Mouse (Mus musculus): ENCODE results near the gene Pdf. TPM values are rescaled to one million over a fixed set of nuclear protein-coding genes. Genes with fewer than 3 reads are reported as not detected.
"Not testable (repeated sequence)": the region's sequence is repeated elsewhere in the genome, so short reads cannot be mapped to it uniquely, and the experiment has no call there.

The Pdf gene
- polyA plus RNA-seq, 3 experiments from 2014 or later: 1.2 to 5.6 (median 3.0) TPM

DNA sequence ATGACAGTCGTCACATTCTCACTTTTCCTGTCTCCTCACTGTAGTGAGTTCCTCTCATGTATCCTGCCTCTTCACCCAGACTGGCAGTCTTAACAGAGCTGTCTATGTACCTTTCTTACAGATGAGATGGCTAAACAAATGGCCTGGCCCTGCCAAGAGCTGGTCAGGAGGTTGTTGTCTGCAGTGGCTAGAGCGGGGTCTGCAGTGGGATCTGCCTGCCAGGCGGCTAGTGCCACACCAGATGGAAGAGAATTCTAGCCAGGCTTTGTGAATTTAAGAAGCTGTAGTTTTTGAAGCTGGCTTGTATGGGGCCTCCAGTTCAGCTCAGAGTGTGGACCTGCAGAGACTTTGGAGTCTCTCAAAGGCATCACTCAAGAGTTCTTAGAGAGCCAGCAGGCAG lies 12.8 kb downstream of the Pdf start:
- no peak for ATAC-seq

DNA sequence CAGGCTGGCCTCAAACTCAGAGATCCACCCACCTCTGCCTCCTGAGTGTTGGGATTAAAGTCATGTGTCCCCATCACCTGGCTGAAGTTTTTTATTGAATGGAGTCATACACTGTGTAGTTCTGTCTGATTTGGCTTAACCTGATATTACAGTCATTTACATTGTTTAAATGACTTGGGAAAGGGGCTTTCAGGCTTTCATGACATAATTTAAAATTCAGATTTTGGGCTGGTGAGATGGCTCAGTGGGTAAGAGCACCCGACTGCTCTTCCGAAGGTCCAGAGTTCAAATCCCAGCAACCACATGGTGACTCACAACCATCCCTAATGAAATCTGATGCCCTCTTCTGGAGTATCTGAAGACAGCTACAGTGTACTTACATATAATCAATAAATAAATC lies 14.8 kb downstream of the Pdf start:
- not testable (repeated sequence) for ATAC-seq

DNA sequence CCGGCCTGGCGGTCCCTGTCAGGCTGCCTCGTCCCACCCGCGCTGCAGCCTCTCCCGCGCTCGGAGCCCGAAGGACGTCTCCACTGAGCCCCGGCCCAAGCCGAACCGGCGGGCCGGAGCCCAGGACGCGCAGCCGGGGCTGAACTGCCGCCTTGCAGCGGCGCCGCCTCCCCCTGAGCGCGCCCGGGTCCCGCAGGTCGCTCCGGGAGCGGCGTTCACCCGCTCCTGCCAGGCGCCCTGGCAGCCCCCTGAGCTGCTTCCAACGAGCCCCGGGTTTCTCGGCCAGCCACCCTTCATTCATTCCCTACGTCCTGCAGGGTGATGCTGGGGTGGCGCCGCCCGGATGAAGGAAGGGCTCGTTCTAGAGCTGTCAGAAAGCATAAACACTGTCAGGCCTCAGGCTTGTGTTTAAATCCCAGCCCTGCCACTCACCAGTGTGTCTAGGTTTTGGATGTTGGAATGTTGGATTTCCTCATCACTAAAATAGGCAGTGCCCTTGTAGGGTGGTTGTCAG lies 16.8 kb downstream of the Pdf start:
- ATAC-seq: peak; percentile 46

DNA sequence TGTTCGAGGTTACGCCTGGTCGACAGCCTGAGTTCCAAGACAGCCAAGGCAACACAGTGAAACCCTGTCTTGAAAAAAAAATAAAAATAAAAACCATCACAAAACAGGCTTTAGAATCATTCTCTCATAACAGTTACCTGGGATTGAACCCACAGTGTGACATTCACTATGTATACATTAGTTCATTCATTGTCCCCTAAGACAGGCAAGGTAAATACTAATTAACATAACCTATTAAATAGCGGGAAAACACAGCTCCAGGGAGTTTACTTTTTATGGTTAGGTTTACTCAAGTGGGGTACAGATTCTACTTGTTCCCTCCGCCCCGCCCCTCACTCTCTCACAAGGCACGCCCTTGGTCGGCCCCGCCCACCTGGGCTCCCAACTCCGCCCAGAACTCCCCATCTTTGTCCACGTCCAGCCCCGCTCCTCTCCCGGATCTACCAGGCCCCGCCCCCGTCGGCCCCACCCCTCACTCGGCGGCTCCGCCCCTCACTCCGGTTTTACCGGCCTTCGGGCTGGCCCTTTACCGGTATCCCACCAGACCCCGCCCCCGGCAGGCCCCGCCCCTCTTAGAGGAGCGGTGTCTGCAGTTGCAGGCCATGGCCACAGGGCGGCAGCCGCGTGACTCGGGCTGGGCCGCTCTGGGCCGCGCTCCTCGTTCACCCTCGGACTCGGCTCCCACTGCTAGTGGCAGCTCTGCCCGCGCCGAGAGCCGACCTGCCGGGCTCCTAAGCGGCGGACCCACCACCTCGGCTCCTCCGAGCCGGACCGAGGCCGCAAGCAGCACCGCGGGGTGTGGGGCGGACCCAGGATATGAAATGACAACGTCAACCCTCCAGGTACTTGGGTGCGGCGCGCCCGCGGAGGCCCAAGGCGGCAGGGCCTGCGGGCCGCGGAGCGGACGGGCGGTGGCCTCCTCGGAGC lies 17.5 kb downstream of the Pdf start, which contains the start of gene Vps4a:
Vps4a (plus strand) TSS at position 573 of the 927 bp plus-strand sequence.
- ATAC-seq: peak; percentile 88

DNA sequence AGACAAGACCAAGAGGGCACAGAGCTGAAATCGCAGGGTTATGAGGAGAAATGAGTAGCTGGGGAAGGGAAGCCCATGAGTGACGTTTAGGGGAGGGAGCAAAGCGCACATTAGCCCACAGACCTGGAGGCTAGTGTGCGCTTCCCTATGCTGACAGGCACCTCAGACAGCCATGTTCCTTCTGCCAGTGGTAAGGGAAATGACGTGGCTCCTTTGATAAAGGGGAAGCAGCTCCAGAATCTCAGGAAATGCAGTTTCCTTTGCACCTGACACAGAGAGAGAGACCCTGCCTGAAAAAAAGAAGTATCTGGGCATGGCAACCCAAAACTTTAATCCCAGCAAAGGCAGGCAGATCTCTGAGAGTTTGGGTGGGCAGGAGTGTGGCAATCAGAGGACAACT lies 18.4 kb downstream of the Pdf start:
- ATAC-seq: no peak

DNA sequence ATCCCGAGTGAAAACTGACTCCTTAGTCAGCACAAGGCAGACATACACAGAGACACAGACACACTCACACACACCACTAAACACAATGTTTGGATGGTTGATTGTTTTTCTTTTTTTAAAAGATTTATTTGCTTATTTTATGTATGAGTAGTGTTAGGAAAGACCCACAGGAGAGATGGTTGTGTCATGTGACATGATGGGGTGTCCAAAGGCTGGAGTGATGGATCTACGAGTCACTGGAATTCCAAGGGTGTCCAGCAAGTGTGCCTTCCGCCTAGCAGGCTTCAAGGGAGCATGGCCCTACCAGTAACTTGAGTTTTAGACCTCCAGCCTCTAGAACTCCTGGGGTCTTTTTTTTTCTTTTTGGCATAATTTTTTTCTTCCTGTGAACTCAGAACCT lies 19.1 kb downstream of the Pdf start:
- ATAC-seq: no peak

DNA sequence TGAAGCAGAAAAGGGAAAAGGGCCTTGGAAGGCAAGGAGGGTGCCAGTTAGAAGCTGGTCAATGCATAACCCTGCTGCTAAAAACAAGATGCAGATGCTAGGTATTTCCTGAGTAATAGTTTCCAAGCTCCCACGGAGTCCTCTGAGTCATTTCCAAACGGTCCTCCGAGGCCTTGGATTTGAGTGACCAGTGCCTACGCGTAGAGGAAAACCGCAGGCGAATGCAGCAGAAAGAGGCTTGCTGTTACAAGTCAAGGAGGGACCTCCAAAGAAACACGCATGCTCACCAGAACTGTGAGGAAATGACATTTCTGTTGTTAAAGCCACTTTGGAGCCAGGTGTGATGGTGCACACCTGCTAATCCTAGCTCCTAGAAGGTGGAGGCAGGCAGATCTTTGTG lies 24.9 kb downstream of the Pdf start:
- ATAC-seq: no peak

DNA sequence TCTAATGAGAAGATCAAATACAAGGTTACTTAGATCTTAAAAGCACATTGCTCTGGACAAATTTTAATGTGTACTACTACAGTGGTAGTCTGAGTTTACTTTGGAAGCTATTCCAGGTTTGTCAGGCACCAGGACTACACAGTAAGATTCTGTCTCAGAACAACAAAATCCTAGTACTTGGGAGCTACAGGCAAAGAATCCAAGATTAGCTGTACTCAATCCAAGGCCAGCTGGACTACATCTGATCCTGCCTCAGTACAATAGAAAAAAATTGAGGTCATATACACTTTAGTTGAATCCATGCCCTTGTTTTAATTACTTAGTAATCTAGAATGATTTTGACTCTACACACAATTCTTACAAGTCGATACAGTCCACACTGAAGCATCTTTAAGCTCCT lies 33.5 kb downstream of the Pdf start:
- no peak for ATAC-seq

DNA sequence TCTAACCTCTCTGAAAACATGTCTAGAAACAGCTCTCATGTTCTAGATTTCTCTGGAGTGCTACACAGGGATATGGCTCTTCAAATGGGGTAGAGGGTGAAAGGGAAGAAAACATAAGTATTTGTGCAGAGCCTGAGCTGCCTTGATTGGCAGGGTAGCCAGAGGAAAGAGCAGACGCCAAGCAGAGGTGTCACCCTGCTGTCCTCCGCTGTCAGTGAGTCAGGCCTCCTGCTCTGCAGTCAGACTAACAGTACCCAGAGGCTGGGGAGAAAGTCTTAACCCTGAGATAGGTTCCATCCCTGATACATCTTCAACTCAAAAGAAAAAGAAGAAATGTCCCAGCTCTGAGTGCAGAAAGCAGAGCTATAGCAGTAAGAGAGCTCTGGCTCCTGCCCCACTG lies 35.7 kb downstream of the Pdf start:
- no peak for ATAC-seq

DNA sequence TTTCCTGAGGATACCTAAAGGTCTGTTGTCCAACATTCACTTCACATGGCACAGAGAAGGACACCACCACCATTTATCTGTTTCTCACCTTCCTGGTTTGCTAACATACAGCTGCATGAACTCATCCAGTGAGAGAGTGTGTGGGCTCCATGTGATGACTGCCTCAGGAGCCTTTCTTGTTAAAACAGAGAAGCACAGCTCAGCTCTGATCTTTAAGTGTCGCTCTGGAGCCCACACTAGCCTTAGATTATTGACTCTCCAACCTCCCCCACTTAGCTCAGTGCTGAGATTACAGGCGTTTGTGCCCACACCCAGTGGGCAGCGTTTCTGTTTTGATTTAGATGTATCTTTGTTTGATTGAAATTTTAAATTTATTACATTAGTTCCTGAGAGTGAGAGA lies 40.6 kb downstream of the Pdf start:
- ATAC-seq: no peak

DNA sequence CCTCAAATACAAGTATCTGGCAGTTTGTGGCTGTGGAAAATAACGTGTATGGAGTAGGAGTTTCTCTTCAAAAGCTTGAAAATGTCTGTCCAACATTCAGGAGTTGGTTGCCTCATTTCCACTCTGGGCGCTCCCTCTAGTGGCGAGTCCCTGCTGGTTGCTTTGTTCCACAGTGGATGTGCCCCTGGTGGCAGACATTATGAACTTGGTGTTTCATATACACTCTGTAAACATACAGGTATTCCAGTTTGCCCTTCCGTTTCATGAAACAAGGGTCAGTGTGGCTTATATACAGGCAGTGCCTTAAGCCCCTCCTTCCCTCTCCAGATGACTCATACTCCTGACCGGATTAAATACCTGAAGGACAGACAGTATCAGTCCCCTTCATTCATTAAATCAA lies 45.9 kb downstream of the Pdf start:
- ATAC-seq: peak; percentile 100

DNA sequence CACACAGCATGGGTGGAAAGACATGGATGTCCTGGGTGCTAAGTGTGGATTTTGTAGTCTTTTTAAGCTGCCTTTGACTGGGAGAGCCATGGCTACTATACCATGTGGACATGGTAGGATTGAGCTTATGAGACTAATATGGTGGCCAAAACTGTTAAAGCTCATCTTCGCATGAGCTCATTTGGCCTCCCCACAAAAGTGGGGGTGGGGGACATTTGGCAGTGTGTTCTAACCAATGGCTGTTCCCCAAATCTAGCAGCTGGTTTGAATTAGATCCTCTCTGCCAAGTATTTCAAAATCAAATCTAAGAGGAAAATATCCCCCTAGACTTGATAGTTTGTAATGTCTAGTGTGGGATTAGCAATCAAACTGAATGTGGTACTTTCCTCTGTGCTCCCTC lies 49.3 kb downstream of the Pdf start:
- no peak for ATAC-seq

DNA sequence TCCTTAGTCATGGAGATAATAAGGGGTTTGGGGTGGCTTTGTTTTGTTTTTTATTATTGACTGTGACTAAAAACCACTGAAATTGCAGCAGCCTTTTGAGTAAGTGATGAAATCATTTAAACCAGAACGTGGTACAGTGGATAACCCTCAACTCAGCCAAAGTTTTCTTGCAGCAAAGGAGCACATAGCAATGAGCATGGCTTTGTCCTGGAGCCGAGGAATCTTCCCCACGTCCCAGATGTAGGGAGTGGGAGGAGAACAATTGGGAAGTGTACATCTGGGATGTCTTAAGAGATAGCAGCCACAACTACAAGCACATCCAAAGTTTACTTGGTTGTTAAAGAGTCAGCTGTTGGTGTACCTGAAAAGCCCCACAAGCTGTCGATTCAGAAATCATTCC lies 51.0 kb downstream of the Pdf start:
- ATAC-seq: no peak

DNA sequence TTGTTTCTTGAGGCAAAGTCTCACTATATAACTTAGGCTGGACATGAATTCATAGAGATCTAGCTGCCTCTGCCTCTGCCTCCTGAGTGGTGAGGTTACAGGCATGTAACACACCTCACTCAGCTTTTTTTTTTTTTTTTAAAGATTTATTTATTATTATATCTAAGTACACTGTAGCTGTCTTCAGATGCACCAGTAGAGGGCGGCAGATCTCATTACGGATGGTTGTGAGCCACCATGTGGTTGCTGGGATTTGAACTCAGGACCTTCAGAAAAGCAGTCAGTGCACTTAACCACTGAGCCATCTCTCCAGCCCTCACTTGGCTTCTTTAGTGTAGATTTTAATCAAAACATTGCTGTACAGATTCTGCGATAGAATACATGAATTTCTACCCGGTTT lies 52.1 kb downstream of the Pdf start:
- ATAC-seq: not testable (repeated sequence)

Other genes starting within 250 kb of the Pdf start
- under 1 TPM; 0.18 to 0.50 (median 0.30) TPM for gene Has3, start 178.4 kb downstream of the Pdf start, polyA plus RNA-seq (2017; shearing (Covaris generic))
- 10 to 100 TPM; 42.0 to 52.6 (median 48.3) TPM for gene Utp4, start 155.0 kb downstream of the Pdf start, polyA plus RNA-seq (2017; shearing (Covaris generic))
- gene Sntb2, start 112.9 kb downstream of the Pdf start, polyA plus RNA-seq (2017; shearing (Covaris generic)): 1 to 10 TPM; 3.3 to 6.0 (median 4.8) TPM
- gene Vps4a, start 17.4 kb downstream of the Pdf start, polyA plus RNA-seq (2017; shearing (Covaris generic)): 10 to 100 TPM; 32.5 to 38.8 (median 36.7) TPM
- gene Cog8, start 8.1 kb upstream of the Pdf start, polyA plus RNA-seq (2017; shearing (Covaris generic)): 1 to 10 TPM; 6.0 to 9.5 (median 7.4) TPM
- gene Nip7, start 8.3 kb upstream of the Pdf start, polyA plus RNA-seq (2017; shearing (Covaris generic)): 10 to 100 TPM; 61.0 to 87.4 (median 78.2) TPM
- under 1 TPM in 1 of 3 experiments, not detected in 2; 0.52 TPM for gene Tmed6, start 17.0 kb upstream of the Pdf start, polyA plus RNA-seq (2017; shearing (Covaris generic))
- gene Terf2, start 47.9 kb upstream of the Pdf start, polyA plus RNA-seq (2017; shearing (Covaris generic)): 10 to 100 TPM in 2 of 3 experiments, 1 to 10 TPM in 1; 8.9 to 14.8 (median 11.5) TPM
- gene Cyb5b, start 102.0 kb upstream of the Pdf start, polyA plus RNA-seq (2017; shearing (Covaris generic)): 10 to 100 TPM; 24.8 to 38.8 (median 36.8) TPM
- gene Nfat5, start 244.9 kb upstream of the Pdf start, polyA plus RNA-seq (2017; shearing (Covaris generic)): 10 to 100 TPM; 12.7 to 23.8 (median 21.3) TPM

Measured in inflammation-experienced regulatory T-cells, adult 6 months (primary cell).